Comparison of ENCODE assay signal across 26 mouse cellular contexts in the genomic region with DNA sequence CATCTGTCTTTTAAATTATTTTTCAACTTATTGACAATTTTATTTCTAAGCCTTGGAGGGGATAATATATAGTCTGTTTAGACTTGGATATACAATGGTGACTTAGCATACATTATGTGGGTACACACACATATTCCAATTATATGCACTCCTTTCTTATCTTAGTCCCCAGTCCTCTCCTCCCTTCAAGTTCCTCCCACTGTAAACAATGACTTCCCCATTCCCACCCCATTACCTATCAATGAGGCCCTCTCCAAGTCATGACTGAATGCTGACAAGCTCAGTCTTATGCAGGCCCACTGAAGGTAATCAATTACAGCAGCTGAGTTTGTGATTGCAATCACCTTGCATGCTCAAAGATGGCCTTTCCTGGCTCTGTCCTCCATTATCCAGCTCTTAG. TPM values are rescaled to one million over a fixed set of nuclear protein-coding genes. Genes with fewer than 3 reads are reported as not detected.
A peak's percentile ranks its signal among the peaks of the same experiment; 100 is the strongest.
DNase-seq lines count a peak whose midpoint lies in the region; ATAC-seq and TF ChIP-seq lines count a peak whose summit lies in the region.
"Had no signal": no experiment of that assay in that cellular context is flagged by ENCODE, and none has a peak within 500 bp of the region (broad histone marks: within the 10 kb centered on the region; RNA-seq: fewer than 3 reads in every experiment).

No protein-coding gene starts in this region.

- H3K27ac ChIP-seq in hindbrain, embryonic 15.5 days (replicated peaks), result no peak overlapping the region
- H3K27ac ChIP-seq in hindbrain, embryonic 14.5 days, result no peak overlapping the region
- H3K27ac ChIP-seq in midbrain, embryonic 15.5 days, result no peak overlapping the region
- no peak overlapping the region for H3K27ac ChIP-seq in midbrain, embryonic 16.5 days (ENCODE audit: low read length)
- H3K27ac ChIP-seq in liver, embryonic 14.5 days, result no peak overlapping the region
- H3K27ac ChIP-seq: embryonic facial prominence, embryonic 15.5 days; forebrain, embryonic 10.5 days; gastrocnemius, adult 2 months; heart, embryonic 10.5 days had no signal

- no peak for DNase-seq in hindbrain, embryonic 14.5 days (ENCODE audit: low spot score)
- no peak for DNase-seq in liver, embryonic 14.5 days (ENCODE audit: low read depth in 3 of 3, low spot score in 3 of 3)
- DNase-seq in kidney, adult 8-10 months, result no peak
- DNase-seq in adrenal gland, postnatal 36 days, result no peak
- DNase-seq: adrenal gland, adult 2 months; adrenal gland, postnatal 25 days; cerebellum, adult 2 months; cerebellum, postnatal 10 days; embryo, embryonic 11 days; gastrocnemius, adult 2 months; gastrocnemius, postnatal 36 days; heart, adult 18-20 months; heart, postnatal 10 days had no signal

- no peaks in the 10 kb centered on the region for H3K9me3 ChIP-seq in hindbrain, embryonic 15.5 days
- no peaks in the 10 kb centered on the region for H3K9me3 ChIP-seq in hindbrain, embryonic 14.5 days (ENCODE audit: control insufficient read depth, low read length)
- no peaks in the 10 kb centered on the region for H3K9me3 ChIP-seq in midbrain, embryonic 15.5 days
- H3K9me3 ChIP-seq in midbrain, embryonic 16.5 days (replicated peaks; ENCODE audit: control insufficient read depth, low read length, poor library complexity, severe bottlenecking), result no peaks in the 10 kb centered on the region
- no peaks in the 10 kb centered on the region for H3K9me3 ChIP-seq in liver, embryonic 14.5 days (ENCODE audit: control insufficient read depth, low read length)
- H3K9me3 ChIP-seq: embryonic facial prominence, embryonic 15.5 days; forebrain, embryonic 10.5 days; heart, embryonic 10.5 days had no signal

- H3K4me3 ChIP-seq in hindbrain, embryonic 15.5 days, result no peak overlapping the region
- H3K4me3 ChIP-seq in hindbrain, embryonic 14.5 days (replicated peaks; ENCODE audit: low read length), result no peak overlapping the region
- no peak overlapping the region for H3K4me3 ChIP-seq in midbrain, embryonic 15.5 days
- H3K4me3 ChIP-seq in midbrain, embryonic 16.5 days (ENCODE audit: low read depth, low read length), result no peak overlapping the region
- H3K4me3 ChIP-seq in liver, embryonic 14.5 days (ENCODE audit: insufficient read depth in 1 of 2, low read depth in 2 of 2, low read length in 2 of 2), result no peak overlapping the region
- H3K4me3 ChIP-seq: embryonic facial prominence, embryonic 15.5 days; erythroblast, embryonic 14.5 days; forebrain, embryonic 10.5 days; gastrocnemius, adult 2 months; heart, embryonic 10.5 days had no signal

- H3K27me3 ChIP-seq in hindbrain, embryonic 15.5 days, result no peaks in the 10 kb centered on the region
- no peaks in the 10 kb centered on the region for H3K27me3 ChIP-seq in hindbrain, embryonic 14.5 days (ENCODE audit: control insufficient read depth, insufficient read depth, low read length)
- H3K27me3 ChIP-seq in midbrain, embryonic 15.5 days (replicated peaks), result no peaks in the 10 kb centered on the region
- no peaks in the 10 kb centered on the region for H3K27me3 ChIP-seq in midbrain, embryonic 16.5 days (ENCODE audit: control insufficient read depth, insufficient read depth, low read depth, low read length)
- H3K27me3 ChIP-seq in liver, embryonic 14.5 days (ENCODE audit: control insufficient read depth, insufficient read depth, low read length), result no peaks in the 10 kb centered on the region
- H3K27me3 ChIP-seq: embryonic facial prominence, embryonic 15.5 days had no signal

- no peak for TF ChIP-seq CTCF in liver, embryonic 14.5 days (IDR thresholded peaks at IDR 0.05; ENCODE audit: low read depth)

- 0 out of 2 replicates have a peak, but pooled peaks have one; percentile 11 for ATAC-seq in hindbrain, embryonic 15.5 days (ENCODE audit: low FRiP score, low read depth)
- no peak for ATAC-seq in hindbrain, embryonic 14.5 days (ENCODE audit: low FRiP score)
- ATAC-seq in midbrain, embryonic 15.5 days (replicated peaks), result 0 out of 2 replicates have a peak, but pooled peaks have one; percentile 33
- no peak for ATAC-seq in midbrain, embryonic 16.5 days
- peak; percentile 56; the same call in 1 of the 2 replicates for ATAC-seq in liver, embryonic 14.5 days (ENCODE audit: insufficient read depth)
- peak; percentile 59; the same call in 1 of the 2 replicates for ATAC-seq in megakaryocyte-erythroid progenitor cell, adult 5-6 weeks (replicated peaks; ENCODE audit: low FRiP score, low TSS enrichment, poor library complexity, severe bottlenecking)
- ATAC-seq: forebrain, embryonic 14.5 days had no signal

- H3K9ac ChIP-seq in hindbrain, embryonic 15.5 days, result no peak overlapping the region
- no peak overlapping the region for H3K9ac ChIP-seq in hindbrain, embryonic 14.5 days
- H3K9ac ChIP-seq in midbrain, embryonic 15.5 days, result no peak overlapping the region
- no peak overlapping the region for H3K9ac ChIP-seq in midbrain, embryonic 16.5 days (ENCODE audit: low read depth, low read length)
- H3K9ac ChIP-seq in liver, embryonic 14.5 days (replicated peaks), result no peak overlapping the region
- H3K9ac ChIP-seq: embryonic facial prominence, embryonic 15.5 days had no signal

- no peaks in the 10 kb centered on the region for H3K4me1 ChIP-seq in hindbrain, embryonic 15.5 days (replicated peaks)
- no peaks in the 10 kb centered on the region for H3K4me1 ChIP-seq in hindbrain, embryonic 14.5 days (replicated peaks; ENCODE audit: control insufficient read depth, insufficient read depth, low read length)
- no peaks in the 10 kb centered on the region for H3K4me1 ChIP-seq in midbrain, embryonic 15.5 days
- H3K4me1 ChIP-seq in midbrain, embryonic 16.5 days (ENCODE audit: control insufficient read depth, insufficient read depth, low read length), result no peaks in the 10 kb centered on the region
- H3K4me1 ChIP-seq in liver, embryonic 14.5 days (replicated peaks; ENCODE audit: control insufficient read depth in 2 of 2, insufficient read depth in 2 of 2, low read length in 1 of 2), result peaks cover 0 to 7% of the 10 kb centered on the region in 2 experiments; a peak in 2 of 4 replicates
- H3K4me1 ChIP-seq: embryonic facial prominence, embryonic 15.5 days; heart, embryonic 10.5 days had no signal

- peaks cover 17% of the 10 kb centered on the region for H3K36me3 ChIP-seq in hindbrain, embryonic 15.5 days
- H3K36me3 ChIP-seq in hindbrain, embryonic 14.5 days (replicated peaks; ENCODE audit: control insufficient read depth, insufficient read depth), result peaks cover 10% of the 10 kb centered on the region
- H3K36me3 ChIP-seq in midbrain, embryonic 15.5 days (replicated peaks), result peaks cover 5% of the 10 kb centered on the region; the same call in 1 of the 2 replicates
- H3K36me3 ChIP-seq in midbrain, embryonic 16.5 days (ENCODE audit: control insufficient read depth, insufficient read depth, low read length), result peaks cover 3% of the 10 kb centered on the region; the same call in 1 of the 2 replicates
- H3K36me3 ChIP-seq in liver, embryonic 14.5 days (replicated peaks; ENCODE audit: control insufficient read depth, insufficient read depth, low read depth), result no peaks in the 10 kb centered on the region

- no peak for TF ChIP-seq EP300 in liver, embryonic 14.5 days (IDR thresholded peaks at IDR 0.05; ENCODE audit: low read depth)

- H3K4me2 ChIP-seq in hindbrain, embryonic 15.5 days, result no peak overlapping the region
- H3K4me2 ChIP-seq in hindbrain, embryonic 14.5 days (replicated peaks), result no peak overlapping the region
- H3K4me2 ChIP-seq in midbrain, embryonic 15.5 days, result no peak overlapping the region
- H3K4me2 ChIP-seq in midbrain, embryonic 16.5 days (ENCODE audit: low read length), result no peak overlapping the region
- H3K4me2 ChIP-seq in liver, embryonic 14.5 days (ENCODE audit: low read depth), result no peak overlapping the region
- H3K4me2 ChIP-seq: embryonic facial prominence, embryonic 15.5 days had no signal

RNA-seq across cellular contexts. Expression of a gene that starts 7.7 kb away (rescaled TPM):
- polyA plus RNA-seq in hindbrain, embryonic 15.5 days (2015; fragmentation: Nextera tagmentation; extraction: Ambion mirVana), result 14.8 and 16.0 TPM in 2 replicates
- 19.4 and 19.7 TPM in 2 replicates for polyA plus RNA-seq in hindbrain, embryonic 14.5 days (2014; fragmentation: Nextera tagmentation; extraction: Ambion mirVana)
- 16.7 and 17.3 TPM in 2 replicates for polyA plus RNA-seq in midbrain, embryonic 15.5 days (2015; fragmentation: Nextera tagmentation; extraction: Ambion mirVana)
- 15.6 and 18.1 TPM in 2 replicates for polyA plus RNA-seq in midbrain, embryonic 16.5 days (2015; fragmentation: Nextera tagmentation; extraction: Ambion mirVana)
- polyA plus RNA-seq in liver, embryonic 14.5 days (2012; rRNA removed), result 2.7 and 5.4 TPM in 2 replicates
- polyA plus RNA-seq in liver, embryonic 14.5 days (2014; fragmentation: Nextera tagmentation; extraction: Ambion mirVana), result 9.7 and 10.3 TPM in 2 replicates
- 15.3 and 23.8 TPM in 2 replicates for total RNA-seq in megakaryocyte-erythroid progenitor cell, adult 5-6 weeks (2014; fragmentation: Nextera tagmentation)
- 29.9 and 34.4 TPM in 2 replicates for total RNA-seq in megakaryocyte-erythroid progenitor cell, adult 5-6 weeks (2017)
- 10 to 100 TPM in 1 of 2 experiments, 1 to 10 TPM in 1; 9.8 to 10.7 TPM for total RNA-seq in adrenal gland, postnatal 36 days (2021)

RNA-seq across cellular contexts. Expression of a gene that starts 8.0 kb away (rescaled TPM):
- not detected in 2 replicates for polyA plus RNA-seq in hindbrain, embryonic 15.5 days (2015; fragmentation: Nextera tagmentation; extraction: Ambion mirVana)
- polyA plus RNA-seq in hindbrain, embryonic 14.5 days (2014; fragmentation: Nextera tagmentation; extraction: Ambion mirVana), result not detected in 2 replicates
- 0.70 TPM in 1 of 2 replicates, not detected in the other for polyA plus RNA-seq in midbrain, embryonic 15.5 days (2015; fragmentation: Nextera tagmentation; extraction: Ambion mirVana)
- polyA plus RNA-seq in midbrain, embryonic 16.5 days (2015; fragmentation: Nextera tagmentation; extraction: Ambion mirVana), result 0.45 TPM in 1 of 2 replicates, not detected in the other
- not detected in 2 replicates for polyA plus RNA-seq in liver, embryonic 14.5 days (2012; rRNA removed)
- polyA plus RNA-seq in liver, embryonic 14.5 days (2014; fragmentation: Nextera tagmentation; extraction: Ambion mirVana), result 0.33 and 0.44 TPM in 2 replicates
- total RNA-seq in megakaryocyte-erythroid progenitor cell, adult 5-6 weeks (2014; fragmentation: Nextera tagmentation), result not detected in 2 replicates
- total RNA-seq in megakaryocyte-erythroid progenitor cell, adult 5-6 weeks (2017), result not detected in 2 replicates
- total RNA-seq in adrenal gland, postnatal 36 days (2021), result not detected
- total RNA-seq: adrenal gland, adult 2 months; adrenal gland, postnatal 25 days; gastrocnemius, adult 2 months; gastrocnemius, postnatal 36 days; heart, adult 18-20 months; heart, postnatal 10 days; hematopoietic stem cell, adult 5-6 weeks had no signal
- polyA plus RNA-seq: adrenal gland, adult 2 months; C2C12; cerebellum, adult 2 months; embryonic facial prominence, embryonic 11.5 days; embryonic facial prominence, embryonic 15.5 days; erythroblast, embryonic 14.5 days; forebrain, embryonic 10.5 days; heart, embryonic 10.5 days; heart, embryonic 14.5 days had no signal

RNA-seq across cellular contexts. Expression of a gene that starts 38.7 kb away (rescaled TPM):
- polyA plus RNA-seq in hindbrain, embryonic 15.5 days (2015; fragmentation: Nextera tagmentation; extraction: Ambion mirVana), result 67.2 and 70.2 TPM in 2 replicates
- 72.1 and 75.3 TPM in 2 replicates for polyA plus RNA-seq in hindbrain, embryonic 14.5 days (2014; fragmentation: Nextera tagmentation; extraction: Ambion mirVana)
- 72.6 and 74.9 TPM in 2 replicates for polyA plus RNA-seq in midbrain, embryonic 15.5 days (2015; fragmentation: Nextera tagmentation; extraction: Ambion mirVana)
- 68.5 and 77.3 TPM in 2 replicates for polyA plus RNA-seq in midbrain, embryonic 16.5 days (2015; fragmentation: Nextera tagmentation; extraction: Ambion mirVana)
- 12.0 and 17.0 TPM in 2 replicates for polyA plus RNA-seq in liver, embryonic 14.5 days (2012; rRNA removed)
- polyA plus RNA-seq in liver, embryonic 14.5 days (2014; fragmentation: Nextera tagmentation; extraction: Ambion mirVana), result 26.3 and 30.8 TPM in 2 replicates
- total RNA-seq in megakaryocyte-erythroid progenitor cell, adult 5-6 weeks (2014; fragmentation: Nextera tagmentation), result 53.9 and 74.0 TPM in 2 replicates
- 131 and 154 TPM in 2 replicates for total RNA-seq in megakaryocyte-erythroid progenitor cell, adult 5-6 weeks (2017)
- total RNA-seq in adrenal gland, postnatal 36 days (2021), result 10 to 100 TPM; 65.9 to 68.6 TPM

RNA-seq across cellular contexts. Expression of a gene that starts 50.0 kb away (rescaled TPM):
- polyA plus RNA-seq in hindbrain, embryonic 15.5 days (2015; fragmentation: Nextera tagmentation; extraction: Ambion mirVana), result 21.7 and 23.3 TPM in 2 replicates
- polyA plus RNA-seq in hindbrain, embryonic 14.5 days (2014; fragmentation: Nextera tagmentation; extraction: Ambion mirVana), result 27.3 and 27.6 TPM in 2 replicates
- polyA plus RNA-seq in midbrain, embryonic 15.5 days (2015; fragmentation: Nextera tagmentation; extraction: Ambion mirVana), result 20.5 and 23.1 TPM in 2 replicates
- 23.2 and 26.5 TPM in 2 replicates for polyA plus RNA-seq in midbrain, embryonic 16.5 days (2015; fragmentation: Nextera tagmentation; extraction: Ambion mirVana)
- 1.0 and 2.0 TPM in 2 replicates for polyA plus RNA-seq in liver, embryonic 14.5 days (2012; rRNA removed)
- polyA plus RNA-seq in liver, embryonic 14.5 days (2014; fragmentation: Nextera tagmentation; extraction: Ambion mirVana), result 2.4 and 2.8 TPM in 2 replicates
- 6.9 and 8.2 TPM in 2 replicates for total RNA-seq in megakaryocyte-erythroid progenitor cell, adult 5-6 weeks (2014; fragmentation: Nextera tagmentation)
- 18.3 and 20.9 TPM in 2 replicates for total RNA-seq in megakaryocyte-erythroid progenitor cell, adult 5-6 weeks (2017)
- 10 to 100 TPM; 15.7 to 17.6 TPM for total RNA-seq in adrenal gland, postnatal 36 days (2021)
- polyA plus RNA-seq: erythroblast, embryonic 14.5 days had no signal

Comparison
In these comparisons a context has a peak if more than half of its experiments do, and no peak if none do; other contexts are left out.
1. ATAC-seq: peak in hindbrain, embryonic 15.5 days (single experiment), midbrain, embryonic 15.5 days (single experiment), liver, embryonic 14.5 days (single experiment) and megakaryocyte-erythroid progenitor cell, adult 5-6 weeks (single experiment); none in hindbrain, embryonic 14.5 days (single experiment) and midbrain, embryonic 16.5 days (single experiment).